Mouse (Mus musculus) stomach, postnatal 0 days (tissue): ENCODE measurements at regions not wholly inside any gene's neighbourhood (a gene's known extent, or its start where the extent isn't known, plus 50 kb on each side); places are given as distances from the start of the nearest gene placed in this dataset.

Source experiments
- CTCF ChIP-seq: IDR thresholded peaks from 2 replicates; pipeline ENCODE4 v1.5.1; 2016; ENCODE audit warnings: antibody characterized with exemption, low read depth, mild to moderate bottlenecking, moderate library complexity
- EP300 ChIP-seq: optimal IDR thresholded peaks from 2 replicates; pipeline ENCODE3; 2016; ENCODE audit warnings: antibody characterized with exemption

- no peak for TF ChIP-seq EP300
- no peak for TF ChIP-seq CTCF
Observed at GRCm38 (mm10) chr2:74147193-74147592, 236.1 kb upstream of the Atp5g3 start.
